Mouse (Mus musculus) erythroid progenitor cell, adult 5-6 weeks (primary cell): ENCODE measurements around the gene Cep250. TPM values are rescaled to one million over a fixed set of nuclear protein-coding genes. Genes with fewer than 3 reads are reported as not detected.
A peak's percentile ranks its signal among the peaks of the same experiment; 100 is the strongest.

ENCODE experiments used
- ATAC-seq: replicated peaks from 2 replicates; pipeline ENCODE4 v1.8.0; 2016; ENCODE audit warnings: moderate number of reproducible peaks, mild to moderate bottlenecking, moderate TSS enrichment, inconsistent platforms; ENCODE audit not compliant: poor library complexity, low FRiP score, severe bottlenecking
- total RNA-seq, 2 experiments: library from RNA; stranded (forward) in 1 of 2; stranded (reverse) in 1 of 2; fragments of 150-400 nt in 1 of 2; fragments of 186-747, 209-891 nt in 1 of 2; gene quantifications; 2 replicates each; pipeline versions ENCODE4 v1.2.3 to v1.2.4; 2015 to 2017; ENCODE audit warnings: low replicate concordance in 2 of 2

The Cep250 gene
- total RNA-seq, 2 experiments from 2014 or later, result 4.2 to 19.2 TPM

DNA sequence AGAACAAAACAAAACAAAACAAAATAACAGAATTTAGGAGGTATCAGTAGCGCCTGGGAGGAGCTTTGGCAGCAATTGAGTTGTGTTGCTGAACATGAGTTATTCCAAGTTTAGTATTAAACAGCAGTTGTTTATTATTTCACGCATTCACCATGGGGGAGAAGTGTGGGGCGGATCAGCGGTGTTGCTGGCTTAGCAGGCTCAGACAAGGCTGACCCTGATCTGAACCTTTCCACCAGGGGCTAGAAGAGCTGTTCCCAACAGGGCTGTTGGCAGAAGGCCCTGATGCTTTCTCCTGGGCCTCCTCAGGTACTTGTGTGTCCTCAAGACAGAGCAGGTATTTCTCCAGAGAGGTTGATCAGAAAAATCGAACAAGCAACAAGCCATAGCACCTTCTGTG lies 3.7 kb downstream of the Cep250 start:
- no peak for ATAC-seq

DNA sequence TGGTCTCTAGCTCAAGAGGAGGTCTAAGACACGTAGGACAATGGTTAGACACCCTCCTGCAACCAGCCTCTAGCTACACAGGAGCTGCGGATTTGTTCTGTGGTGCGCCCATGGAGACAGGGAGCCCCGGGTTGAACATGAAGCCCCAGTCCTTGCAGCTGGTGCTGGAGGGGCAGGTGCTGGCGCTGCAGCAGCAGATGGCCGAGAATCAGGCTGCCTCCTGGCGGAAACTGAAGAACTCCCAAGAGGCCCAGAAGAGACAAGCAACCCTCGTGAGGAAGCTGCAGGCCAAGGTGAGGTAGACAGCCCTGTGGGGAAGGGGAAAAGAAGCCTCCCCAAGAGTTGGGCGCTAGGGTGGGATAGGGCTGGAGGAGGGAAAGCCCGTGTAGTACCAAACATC lies 5.6 kb downstream of the Cep250 start:
- ATAC-seq, result no peak

- no peak for ATAC-seq
Measured at GRCm38 (mm10) chr2:155962991-155963390, 6.7 kb downstream of the Cep250 start.

DNA sequence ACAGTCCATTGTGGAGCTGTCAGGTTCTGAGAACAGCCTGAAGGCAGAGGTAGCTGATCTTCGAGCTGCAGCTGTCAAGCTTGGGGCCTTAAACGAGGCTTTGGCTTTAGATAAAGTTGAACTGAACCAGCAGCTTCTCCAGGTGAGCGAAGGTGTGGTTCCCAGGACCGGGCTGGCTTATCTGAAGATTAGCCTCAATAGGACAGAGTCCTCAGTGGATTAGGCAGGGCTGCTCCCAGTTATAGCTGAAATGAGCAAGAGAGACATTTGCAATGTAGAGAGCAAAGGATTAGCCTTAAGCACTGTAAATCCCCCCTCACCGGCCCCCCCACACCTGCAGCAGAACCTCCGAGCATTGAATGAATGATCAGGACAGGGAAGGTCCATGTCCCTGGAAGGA lies 17.1 kb downstream of the Cep250 start:
- ATAC-seq, result no peak

DNA sequence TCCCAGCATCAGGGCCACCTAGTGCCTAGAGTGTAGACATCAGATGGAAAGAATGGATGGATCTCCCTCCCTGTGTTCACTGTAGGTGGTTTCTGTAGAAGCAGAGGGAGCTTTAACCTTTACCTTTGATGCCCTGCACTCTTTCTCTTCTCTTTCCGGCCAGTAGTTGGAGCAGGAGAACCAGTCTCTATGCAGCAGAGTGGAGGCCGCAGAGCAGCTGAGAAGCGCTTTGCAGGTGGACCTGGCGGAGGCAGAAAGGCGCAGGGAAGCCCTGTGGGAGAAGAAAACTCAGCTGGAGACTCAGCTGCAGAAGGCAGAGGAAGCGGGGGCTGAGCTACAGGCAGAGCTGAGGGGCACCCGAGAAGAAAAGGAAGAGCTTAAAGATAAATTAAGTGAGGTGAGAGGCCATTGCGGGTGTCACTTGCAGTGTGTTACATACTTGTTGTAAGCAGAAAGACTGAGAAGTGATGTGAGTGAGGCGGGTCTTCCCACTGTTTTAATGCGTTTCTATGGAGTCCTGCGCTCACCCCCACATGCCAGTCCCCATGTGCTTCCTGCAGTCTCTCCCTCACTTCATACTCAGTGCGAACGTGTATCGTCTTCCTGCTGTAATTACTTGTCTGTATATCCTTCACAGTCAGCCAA lies 18.0 kb downstream of the Cep250 start:
- ATAC-seq, result no peak

GRCm38 (mm10) chr2:155979328-155979991 lies 23.2 kb downstream of the Cep250 start:
- ATAC-seq, result no peak

- no peak for ATAC-seq
Measured at GRCm38 (mm10) chr2:155985776-155986175, 29.5 kb downstream of the Cep250 start.

GRCm38 (mm10) chr2:155987131-155987530 lies 30.9 kb downstream of the Cep250 start:
- no peak for ATAC-seq

- ATAC-seq, result peak; percentile 84
Measured at GRCm38 (mm10) chr2:155989085-155989484, 32.8 kb downstream of the Cep250 start.

DNA sequence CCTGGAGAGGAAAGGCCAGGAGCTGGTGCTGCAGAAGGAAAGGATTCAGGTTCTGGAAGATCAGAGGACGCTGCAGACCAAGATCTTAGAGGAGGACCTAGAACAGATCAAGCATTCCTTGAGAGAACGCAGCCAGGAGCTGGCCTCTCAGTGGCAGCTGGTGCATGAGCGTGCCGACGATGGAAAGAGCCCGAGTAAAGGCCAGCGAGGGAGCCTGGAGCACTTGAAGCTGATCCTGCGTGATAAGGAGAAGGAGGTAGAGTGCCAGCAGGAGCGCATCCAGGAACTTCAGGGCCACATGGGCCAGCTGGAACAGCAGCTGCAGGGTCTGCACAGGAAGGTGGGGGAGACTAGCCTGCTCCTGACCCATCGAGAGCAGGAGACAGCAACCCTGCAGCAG lies 34.9 kb downstream of the Cep250 start:
- ATAC-seq, result no peak

DNA sequence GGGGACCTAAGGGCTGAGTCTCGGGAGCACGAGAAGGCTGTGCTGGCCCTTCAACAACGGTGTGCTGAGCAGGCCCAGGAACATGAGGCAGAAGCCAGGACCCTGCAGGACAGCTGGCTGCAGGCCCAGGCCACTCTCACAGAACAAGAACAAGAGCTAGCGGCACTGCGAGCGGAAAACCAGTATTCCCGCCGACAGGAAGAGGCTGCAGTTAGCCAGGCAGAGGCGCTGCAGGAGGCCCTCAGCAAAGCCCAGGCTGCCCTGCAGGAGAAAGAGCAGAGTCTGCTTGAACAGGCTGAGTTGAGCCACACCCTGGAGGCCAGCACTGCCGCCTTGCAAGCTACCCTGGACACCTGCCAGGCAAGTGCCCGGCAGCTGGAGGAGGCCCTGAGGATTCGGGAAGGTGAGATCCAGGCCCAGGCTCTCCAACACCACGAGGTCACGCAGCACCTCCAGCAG lies 35.6 kb downstream of the Cep250 start:
- ATAC-seq, result peak; percentile 80

DNA sequence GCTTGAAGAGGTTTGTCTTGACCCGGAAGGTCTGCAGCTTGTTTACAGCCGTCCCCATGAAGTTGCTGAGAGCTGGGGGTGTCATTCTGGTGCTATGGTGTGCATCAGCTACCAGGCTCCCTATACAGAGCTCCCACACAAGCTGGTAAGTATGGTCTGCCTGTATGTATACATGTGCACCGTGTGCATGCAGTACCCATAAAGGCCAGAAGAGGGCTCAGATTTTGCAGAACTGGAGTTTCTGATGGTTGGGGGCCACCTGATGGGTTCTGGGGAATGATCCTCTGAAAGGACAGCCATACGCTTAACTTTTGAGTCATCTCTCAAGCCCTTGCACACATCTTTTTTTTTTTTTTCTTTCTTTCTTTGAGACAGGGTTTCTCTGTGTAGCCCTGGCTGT lies 49.1 kb downstream of the Cep250 start:
- ATAC-seq, result no peak

- peak; percentile 98 for ATAC-seq
Measured at GRCm38 (mm10) chr2:156007888-156008532, 51.8 kb downstream of the Cep250 start, which contains the start of the genes 6430550D23Rik and Ergic3. TSS of gene 6430550D23Rik (minus strand) at chr2:156007977. TSS of gene Ergic3 (plus strand) at chr2:156008045.

- ATAC-seq, result no peak
Measured at GRCm38 (mm10) chr2:156018106-156018505, 61.8 kb downstream of the Cep250 start.

- peak; percentile 27; the same call in 1 of the 2 replicates for ATAC-seq
Measured at GRCm38 (mm10) chr2:156021219-156021618, 65.0 kb downstream of the Cep250 start.

DNA sequence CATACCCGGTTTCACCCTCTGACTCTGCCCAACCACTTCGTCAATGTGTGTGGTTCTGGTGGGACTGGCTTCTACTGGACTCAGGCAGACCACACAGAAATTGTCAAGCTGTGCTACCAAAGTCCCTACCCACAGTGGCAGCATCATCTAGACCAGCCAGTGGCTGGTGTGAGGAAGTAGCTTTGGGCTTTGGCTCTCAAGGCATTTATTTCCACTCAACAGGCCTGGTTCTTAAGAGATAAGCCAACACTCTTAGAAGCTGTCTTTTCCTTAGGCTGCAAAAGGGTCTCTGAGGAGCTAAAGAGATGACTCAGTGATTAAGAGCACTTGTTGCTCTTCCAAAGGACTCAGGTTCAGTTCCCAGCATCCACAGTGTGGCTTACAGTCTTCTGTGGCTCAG lies 65.5 kb downstream of the Cep250 start:
- no peak for ATAC-seq

DNA sequence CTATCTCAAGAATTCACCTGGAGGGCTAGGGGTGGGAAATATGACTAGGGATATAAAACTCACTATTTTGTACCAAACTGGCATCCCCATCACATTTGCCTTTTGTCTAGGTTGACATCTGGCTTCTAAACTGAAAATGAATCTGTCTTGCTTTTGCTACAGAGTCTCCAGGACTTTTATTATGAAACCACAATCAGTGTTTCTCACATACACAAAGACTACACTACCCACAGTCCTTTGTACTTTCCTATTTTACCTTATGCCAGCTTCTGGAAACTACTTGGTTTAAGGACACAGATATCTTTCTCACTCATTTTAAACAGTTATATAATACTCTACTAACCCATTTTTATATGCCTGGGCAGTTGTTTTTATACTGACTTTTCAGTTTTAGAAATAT lies 69.2 kb downstream of the Cep250 start:
- ATAC-seq, result no peak

DNA sequence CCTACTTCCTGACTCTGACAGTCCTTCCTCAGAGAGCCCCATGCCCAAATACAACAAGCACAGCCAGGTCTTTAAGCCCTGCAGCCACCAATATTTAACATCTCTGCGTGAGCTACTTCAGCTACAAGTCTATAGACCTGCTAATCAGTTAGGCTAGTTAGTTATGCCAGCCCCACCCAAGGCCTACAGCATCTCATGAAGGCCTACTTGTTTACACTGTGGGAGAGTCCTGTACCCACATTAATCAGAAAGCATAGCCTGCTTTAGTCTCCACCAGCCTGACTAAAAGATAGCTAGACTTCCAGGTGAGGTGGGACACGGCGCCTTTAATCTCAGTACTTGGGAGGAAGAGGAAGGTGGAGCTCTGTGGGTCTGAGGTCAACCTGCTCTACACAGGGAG lies 83.1 kb downstream of the Cep250 start:
- ATAC-seq, result no peak

- no peak for ATAC-seq
Measured at GRCm38 (mm10) chr2:156042903-156043302, 86.6 kb downstream of the Cep250 start.

- ATAC-seq, result no peak
Measured at GRCm38 (mm10) chr2:156047929-156048328, 91.7 kb downstream of the Cep250 start.
